Mouse (Mus musculus): ENCODE results near the gene Gm10972.

- TF ChIP-seq POLR2A (IDR thresholded peaks at IDR 0.05; ENCODE audit: control insufficient read depth, low read depth, low read length) = no peak
- no peak for TF ChIP-seq CTCF (IDR thresholded peaks at IDR 0.05; ENCODE audit: control insufficient read depth, insufficient read depth, insufficient replicate concordance, low read depth, low read length)
Measured at GRCm38 (mm10) chr3:94597224-94597779, 45.6 kb upstream of the Gm10972 start.
